Mouse (Mus musculus) lung, embryonic 14.5 days (tissue): ENCODE measurements at regions not wholly inside any gene's neighbourhood (a gene's known extent, or its start where the extent isn't known, plus 50 kb on each side); places are given as distances from the start of the nearest gene placed in this dataset.

Source experiments
- ATAC-seq: fragments of 200-750 bp; cut with Nextera tagmentation; 2 replicates; pipeline ENCODE4 v1.8.0; 2017; ENCODE audit warnings: mild to moderate bottlenecking, moderate TSS enrichment, moderate library complexity; ENCODE audit not compliant: insufficient read depth
- DNase-seq: peaks from one replicate; pipeline ENCODE4 v3.0.0-alpha.2; 2015
- H3K27ac ChIP-seq: fragments of 300-500 bp; sonication (generic); 2 replicates; pipeline ENCODE4 v1.5.1; 2014; ENCODE audit warnings: low read depth, mild to moderate bottlenecking, moderate library complexity
- H3K27me3 ChIP-seq: fragments of 300-500 bp; sonication (generic); 2 replicates; pipeline ENCODE4 v1.6.1; 2014; ENCODE audit warnings: low read length, control low read depth; ENCODE audit not compliant: insufficient read depth
- H3K36me3 ChIP-seq: fragments of 300-500 bp; sonication (generic); 2 replicates; pipeline ENCODE4 v1.6.1; 2014; ENCODE audit warnings: control low read depth; ENCODE audit not compliant: insufficient read depth
- H3K4me1 ChIP-seq: fragments of 300-500 bp; sonication (generic); 2 replicates; pipeline ENCODE4 v1.6.1; 2014; ENCODE audit warnings: antibody characterized with exemption, control low read depth; ENCODE audit not compliant: insufficient read depth
- H3K4me2 ChIP-seq: fragments of 300-500 bp; sonication (generic); 2 replicates; pipeline ENCODE4 v1.6.1; 2014; ENCODE audit warnings: mild to moderate bottlenecking
- H3K4me3 ChIP-seq: fragments of 300-500 bp; sonication (generic); 2 replicates; pipeline ENCODE4 v1.5.1; 2014; ENCODE audit warnings: low read depth, low read length
- H3K9ac ChIP-seq: fragments of 300-500 bp; sonication (generic); 2 replicates; pipeline ENCODE4 v1.6.1; 2014
- H3K9me3 ChIP-seq: fragments of 300-500 bp; sonication (generic); 2 replicates; pipeline ENCODE4 v1.6.1; 2016; ENCODE audit warnings: low read depth, low read length, control low read depth
- CTCF ChIP-seq: IDR thresholded peaks from 2 replicates; pipeline ENCODE4 v1.5.1; 2016; ENCODE audit warnings: antibody characterized with exemption, low read depth
- WGBS: fragments of 180-500 bp; shearing (Covaris S2); extraction: QIAGEN DNeasy Blood & Tissue Kit; methylation state at CpG from one replicate; pipeline ENCODE4 v1.1.7; 2014; 5-methylcytosine and 5-hydroxymethylcytosine counted together

GRCm38 (mm10) chr14:108464192-108464591 is 449.8 kb downstream of the Slitrk1 start:
- 62% methylated on average over 1 of the region's 1 CpGs for WGBS
- Histone ChIP-seq H3K4me2 (no peak overlapping the region), H3K27ac (no peak overlapping the region), H3K9me3 (no peaks in the 10 kb centered on the region), H3K9ac (no peak overlapping the region), H3K4me1 (no peaks in the 10 kb centered on the region), H3K4me3 (no peak overlapping the region), H3K36me3 (no peaks in the 10 kb centered on the region), H3K27me3 (no peaks in the 10 kb centered on the region)
- DNase-seq (no peak), ATAC-seq (no peak)
- TF ChIP-seq CTCF: no peak

- Histone ChIP-seq H3K4me3 (no peak overlapping the region), H3K9me3 (no peaks in the 10 kb centered on the region), H3K9ac (no peak overlapping the region), H3K36me3 (no peaks in the 10 kb centered on the region), H3K27me3 (no peaks in the 10 kb centered on the region), H3K27ac (no peak overlapping the region), H3K4me1 (no peaks in the 10 kb centered on the region), H3K4me2 (no peak overlapping the region)
- no peak for ATAC-seq
- WGBS: 52% methylated on average over 6 of the region's 6 CpGs
- DNase-seq: peak; percentile 34
- no peak for TF ChIP-seq CTCF
Measured at GRCm38 (mm10) chr14:108459356-108459755, 454.6 kb downstream of the Slitrk1 start.

- no peak overlapping the region for H3K9ac ChIP-seq
- no peaks in the 10 kb centered on the region for H3K27me3 ChIP-seq
- H3K4me2 ChIP-seq: no peak overlapping the region
- WGBS: 65% methylated on average over 2 of the region's 2 CpGs
- no peak overlapping the region for H3K4me3 ChIP-seq
- no peak for TF ChIP-seq CTCF
- H3K4me1 ChIP-seq: no peaks in the 10 kb centered on the region
- no peaks in the 10 kb centered on the region for H3K36me3 ChIP-seq
- no peak for ATAC-seq
- no peaks in the 10 kb centered on the region for H3K9me3 ChIP-seq
- no peak overlapping the region for H3K27ac ChIP-seq
- DNase-seq: no peak
Measured at GRCm38 (mm10) chr14:108437019-108437418, 476.9 kb downstream of the Slitrk1 start.

- Histone ChIP-seq H3K27me3 (no peaks in the 10 kb centered on the region), H3K4me3 (no peak overlapping the region), H3K9me3 (no peaks in the 10 kb centered on the region), H3K27ac (no peak overlapping the region), H3K4me1 (no peaks in the 10 kb centered on the region), H3K4me2 (no peak overlapping the region), H3K36me3 (no peaks in the 10 kb centered on the region), H3K9ac (no peak overlapping the region)
- DNase-seq: no peak
- ATAC-seq: no peak
- TF ChIP-seq CTCF: no peak
- WGBS: 74% methylated on average over 2 of the region's 2 CpGs
Measured at GRCm38 (mm10) chr14:108405113-108405512, 508.8 kb downstream of the Slitrk1 start.

- Histone ChIP-seq H3K9me3 (no peaks in the 10 kb centered on the region), H3K4me3 (no peak overlapping the region), H3K4me2 (no peak overlapping the region), H3K36me3 (no peaks in the 10 kb centered on the region), H3K9ac (no peak overlapping the region), H3K4me1 (no peaks in the 10 kb centered on the region), H3K27me3 (no peaks in the 10 kb centered on the region), H3K27ac (no peak overlapping the region)
- WGBS: 82% methylated on average over 2 of the region's 2 CpGs
- no peak for DNase-seq
- no peak for ATAC-seq
- TF ChIP-seq CTCF: no peak
Measured at GRCm38 (mm10) chr14:108403466-108403865, 510.5 kb downstream of the Slitrk1 start.
